Mouse (Mus musculus) neutrophil, adult 5-6 weeks (primary cell): ENCODE measurements around the gene Aknad1. TPM values are rescaled to one million over a fixed set of nuclear protein-coding genes. Genes with fewer than 3 reads are reported as not detected.

Experiments used
- ATAC-seq: fragments of 151-379, 151-347 bp; 2 replicates; pipeline ENCODE4 v1.8.0; 2017; ENCODE audit warnings: mild to moderate bottlenecking, moderate TSS enrichment; ENCODE audit not compliant: insufficient number of reproducible peaks, poor library complexity, low FRiP score, severe bottlenecking; ENCODE audit errors: extremely low read depth
- total RNA-seq: library from RNA; stranded (forward); fragments of 200-1000 nt; gene quantifications from 2 replicates; pipeline ENCODE4 v1.2.3, GENCODE M21; 2017

Gene Aknad1
- total RNA-seq, 1 experiment from 2014 or later: not detected

- no peak for ATAC-seq
These were observed 76.2 kb downstream of the Aknad1 start for GRCm38 (mm10) chr3:108815631-108816030.

DNA sequence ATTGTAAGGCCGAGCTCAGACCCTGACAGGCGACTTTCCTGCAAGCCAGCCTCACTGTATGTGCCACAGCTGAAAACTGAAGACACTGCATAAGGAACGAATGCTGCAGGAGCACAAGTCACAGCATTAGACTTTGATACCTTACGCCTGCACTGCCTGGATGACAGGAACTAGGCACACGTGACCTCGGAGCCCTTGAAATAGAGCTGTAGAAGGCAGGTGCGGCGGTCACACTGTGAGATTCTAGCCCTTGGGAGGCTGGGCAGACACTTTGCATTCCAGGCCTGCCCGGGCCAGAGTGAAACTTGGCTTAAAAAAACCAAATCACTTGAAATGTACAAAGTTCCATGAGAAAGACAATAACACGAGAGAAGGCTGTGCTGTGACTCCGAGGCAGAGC, 91.0 kb downstream of the Aknad1 start:
- ATAC-seq: no peak

- peak; percentile 39; the same call in 1 of the 2 replicates for ATAC-seq
These were observed 92.3 kb downstream of the Aknad1 start for GRCm38 (mm10) chr3:108831750-108832149.

Other genes with a start within 250 kb of the Aknad1 start
- gene 1700013F07Rik, start 205.5 kb upstream of the Aknad1 start, total RNA-seq: not detected in 2 replicates
- 0.12 TPM in 1 of 2 replicates, not detected in the other for gene 5330417C22Rik, start 203.1 kb upstream of the Aknad1 start, total RNA-seq
- gene Tmem167b, start 177.2 kb upstream of the Aknad1 start, total RNA-seq: 65.3 and 66.4 TPM in 2 replicates
- gene Taf13, start 168.0 kb upstream of the Aknad1 start, total RNA-seq: 46.6 and 46.7 TPM in 2 replicates
- 29.6 and 38.4 TPM in 2 replicates for gene Wdr47, start 148.4 kb upstream of the Aknad1 start, total RNA-seq
- gene Clcc1, start 85.7 kb upstream of the Aknad1 start, total RNA-seq: 68.9 and 74.0 TPM in 2 replicates
- 1.6 and 1.7 TPM in 2 replicates for gene Gpsm2, start 17.3 kb upstream of the Aknad1 start, total RNA-seq
- 108 and 112 TPM in 2 replicates for gene Stxbp3, start 100.9 kb downstream of the Aknad1 start, total RNA-seq
- 0.47 and 0.74 TPM in 2 replicates for gene Fndc7, start 150.3 kb downstream of the Aknad1 start, total RNA-seq
- gene Prpf38b, start 172.1 kb downstream of the Aknad1 start, total RNA-seq: 333 and 503 TPM in 2 replicates
- gene Henmt1, start 200.2 kb downstream of the Aknad1 start, total RNA-seq: 0.37 TPM in 1 of 2 replicates, not detected in the other
- gene Gm9857, start 200.8 kb downstream of the Aknad1 start, total RNA-seq: not detected in 2 replicates